Mouse (Mus musculus) thymus, adult 2 months (tissue): ENCODE results near the gene Kcnrg.

ENCODE experiments used
- CTCF ChIP-seq: fragments of 200-500 bp; IDR thresholded peaks from 2 replicates; pipeline ENCODE4 v1.5.1; 2012; ENCODE audit warnings: mild to moderate bottlenecking, control low read depth, low read length, moderate library complexity, borderline replicate concordance; ENCODE audit not compliant: control insufficient read depth, poor library complexity, insufficient read depth; ENCODE audit errors: extremely low read depth
- POLR2A ChIP-seq: fragments of 200-500 bp; IDR thresholded peaks from 2 replicates; pipeline ENCODE4 v1.6.1; 2012; ENCODE audit warnings: mild to moderate bottlenecking, low read length, control low read depth, moderate library complexity; ENCODE audit not compliant: control insufficient read depth, poor library complexity, insufficient read depth; ENCODE audit errors: extremely low read depth

DNA sequence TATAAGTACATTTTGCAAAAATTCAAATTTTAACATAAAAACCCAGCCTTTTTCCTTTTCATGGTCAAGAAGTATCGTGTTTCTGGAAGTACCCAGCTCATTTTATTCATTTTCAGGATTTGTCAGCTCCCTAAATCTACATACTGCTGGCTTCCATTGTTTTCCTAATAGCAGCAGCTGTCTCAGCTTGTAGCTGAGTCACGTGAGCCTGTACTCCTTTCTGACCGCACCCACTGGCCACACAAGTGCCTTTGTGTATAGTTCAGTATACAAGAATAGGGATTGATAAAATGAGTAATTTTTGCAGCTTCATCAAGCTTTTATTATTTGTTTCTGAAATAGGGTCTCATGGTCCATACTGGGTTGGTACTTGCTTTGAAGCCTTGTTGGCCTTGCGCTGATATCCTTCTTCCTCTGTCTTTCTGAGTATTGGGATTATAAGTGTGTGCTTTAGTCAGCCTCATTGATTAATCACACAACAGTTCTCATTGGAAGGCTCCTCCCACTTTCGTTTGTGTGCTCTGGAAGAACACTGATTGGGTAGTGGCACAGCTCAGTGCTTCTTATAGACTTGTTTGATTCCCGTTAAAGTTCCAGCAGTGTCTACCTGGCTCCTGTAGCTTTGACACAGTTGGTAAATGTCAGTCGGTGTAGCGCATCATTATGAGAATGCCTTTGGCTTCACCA is 4.0 kb upstream of the Kcnrg start:
- TF ChIP-seq CTCF (no peak), POLR2A (no peak)
